ENCODE assay signal across 12 mouse cellular contexts in the genomic region with DNA sequence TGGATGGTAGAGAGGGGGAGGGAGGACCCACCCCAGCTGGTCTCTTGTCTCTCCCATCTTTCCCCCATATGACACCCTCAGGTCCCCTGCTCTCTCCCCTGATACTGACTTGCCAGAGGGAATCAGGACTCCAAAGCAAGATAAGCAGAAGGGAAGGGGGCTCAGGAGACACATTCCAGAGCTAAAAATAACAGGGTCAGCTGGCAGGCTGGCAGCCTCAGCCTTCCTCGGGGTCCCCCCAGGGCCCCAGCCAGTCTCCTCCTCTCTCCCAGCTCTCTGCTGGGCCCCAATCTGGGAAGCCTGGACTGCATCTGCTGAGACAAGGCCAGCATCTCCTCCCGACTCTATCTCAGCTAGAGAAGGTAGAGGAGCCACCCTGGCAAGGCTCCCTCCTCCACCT.
DNase-seq lines count a peak whose midpoint lies in the region; ATAC-seq and TF ChIP-seq lines count a peak whose summit lies in the region.
"Had no signal": no experiment of that assay in that cellular context is flagged by ENCODE, and none has a peak within 500 bp of the region (broad histone marks: within the 10 kb centered on the region; RNA-seq: fewer than 3 reads in every experiment).

No protein-coding gene starts in this region.

- no peak for TF ChIP-seq CTCF in gastrocnemius, adult 2 months (IDR thresholded peaks at IDR 0.05)
- TF ChIP-seq CTCF in heart, postnatal 0 days (IDR thresholded peaks at IDR 0.05; ENCODE audit: low read depth) = no peak
- no peak for TF ChIP-seq CTCF in lung, adult 2 months (IDR thresholded peaks at IDR 0.05; ENCODE audit: insufficient read depth, low read length)

- no peak for DNase-seq in gastrocnemius, adult 2 months
- no peak for DNase-seq in gastrocnemius, postnatal 36 days
- DNase-seq in lung, postnatal 14 days = no peak
- DNase-seq in heart, postnatal 0 days (ENCODE audit: low spot score) = peak; percentile 69
- no peak for DNase-seq in lung, adult 2 months
- DNase-seq: embryo, embryonic 11 days; kidney, adult 8-10 months; lung, adult 18-20 months; thymus, postnatal 4 days had no signal

- 19% methylated on average over 2 of the region's 2 CpGs for WGBS in lung, embryonic 16.5 days
- 8% methylated on average over 2 of the region's 2 CpGs for WGBS in heart, postnatal 0 days
- 47% methylated on average over 2 of the region's 2 CpGs for WGBS in lung, adult 2 months

- no peak overlapping the region for H3ac ChIP-seq in myocyte (ENCODE audit: control insufficient read depth, insufficient read length)

- H3K4me3 ChIP-seq in gastrocnemius, adult 2 months = no peak overlapping the region
- no peak overlapping the region for H3K4me3 ChIP-seq in lung, embryonic 16.5 days (ENCODE audit: low read length)
- no peak overlapping the region for H3K4me3 ChIP-seq in heart, postnatal 0 days (ENCODE audit: low read depth, low read length)
- no peak overlapping the region for H3K4me3 ChIP-seq in myocyte
- no peak overlapping the region for H3K4me3 ChIP-seq in lung, adult 2 months (replicated peaks; ENCODE audit: extremely low read depth, low read depth, low read length)

- intact Hi-C loops in gastrocnemius, adult 2 months (cut with DNase I) = no loop called here
- intact Hi-C loops in gastrocnemius, postnatal 36 days (cut with DNase I) = loop anchor here (5.0 kb wide), 1 partner anchor 64 kb away; a partner anchor contains a TSS

- no peak for TF ChIP-seq POLR2A in myocyte (IDR thresholded peaks at IDR 0.05; ENCODE audit: insufficient read length, low read depth)
- TF ChIP-seq POLR2A in lung, adult 2 months (IDR thresholded peaks at IDR 0.05; ENCODE audit: borderline replicate concordance, extremely low read depth, low read depth, low read length) = no peak

- peak; percentile 86 for TF ChIP-seq EP300 in heart, postnatal 0 days (IDR thresholded peaks at IDR 0.05; ENCODE audit: low read depth)

- H3K4me2 ChIP-seq in lung, embryonic 16.5 days (ENCODE audit: low read depth, low read length) = no peak overlapping the region
- peak overlapping the region; percentile 11; the same call in 1 of the 2 replicates for H3K4me2 ChIP-seq in heart, postnatal 0 days (ENCODE audit: low read depth, low read length)
- no peak overlapping the region for H3K4me2 ChIP-seq in myocyte (ENCODE audit: low read depth)

- H3K36me3 ChIP-seq in lung, embryonic 16.5 days (ENCODE audit: control insufficient read depth, insufficient read depth, low read length) = no peaks in the 10 kb centered on the region
- H3K36me3 ChIP-seq in heart, postnatal 0 days (replicated peaks; ENCODE audit: control insufficient read depth, insufficient read depth, low read length) = no peaks in the 10 kb centered on the region
- no peaks in the 10 kb centered on the region for H3K36me3 ChIP-seq in myocyte (ENCODE audit: control insufficient read depth, insufficient read depth)

- H3K27me3 ChIP-seq in lung, embryonic 16.5 days (ENCODE audit: control insufficient read depth, insufficient read depth, low read depth, low read length) = no peaks in the 10 kb centered on the region
- no peaks in the 10 kb centered on the region for H3K27me3 ChIP-seq in heart, postnatal 0 days (ENCODE audit: control insufficient read depth, insufficient read depth, low read length)
- no peaks in the 10 kb centered on the region for H3K27me3 ChIP-seq in myocyte (ENCODE audit: control insufficient read depth, insufficient read depth, insufficient read length)

- H3K9me3 ChIP-seq in lung, embryonic 16.5 days (ENCODE audit: control insufficient read depth, low read length) = no peaks in the 10 kb centered on the region
- H3K9me3 ChIP-seq in heart, postnatal 0 days (replicated peaks; ENCODE audit: control insufficient read depth, low read length) = no peaks in the 10 kb centered on the region

- peak overlapping the region; percentile 0; the same call in 1 of the 2 replicates for H3K9ac ChIP-seq in lung, embryonic 16.5 days (ENCODE audit: low read length)
- H3K9ac ChIP-seq in heart, postnatal 0 days (replicated peaks; ENCODE audit: low read depth, low read length) = no peak overlapping the region

- peak overlapping the region; percentile 91 for H3K27ac ChIP-seq in gastrocnemius, adult 2 months
- 0 out of 2 replicates have a peak overlapping the region, but pooled peaks have one; percentile 65 for H3K27ac ChIP-seq in lung, embryonic 16.5 days (ENCODE audit: low read length)
- peak overlapping the region; percentile 98 for H3K27ac ChIP-seq in heart, postnatal 0 days (ENCODE audit: low read depth)

- peaks cover 4% of the 10 kb centered on the region for H3K79me2 ChIP-seq in myocyte (ENCODE audit: control insufficient read depth, insufficient read depth)

- H3K4me1 ChIP-seq in lung, embryonic 16.5 days (replicated peaks; ENCODE audit: control insufficient read depth, insufficient read depth, low read length) = peaks cover 42% of the 10 kb centered on the region
- peaks cover 44% of the 10 kb centered on the region for H3K4me1 ChIP-seq in heart, postnatal 0 days (ENCODE audit: control insufficient read depth, insufficient read depth)
- H3K4me1 ChIP-seq in lung, adult 2 months (ENCODE audit: control insufficient read depth, insufficient read depth, low read length) = peaks cover 21% of the 10 kb centered on the region

- no peak for ATAC-seq in lung, embryonic 16.5 days (ENCODE audit: low read depth)
- ATAC-seq in heart, postnatal 0 days (ENCODE audit: insufficient read depth, low read depth) = peak; percentile 28
- ATAC-seq in CD4-positive, CD25-positive, alpha-beta regulatory T cell, adult 4 months = no peak

TF ChIP-seq in myocyte, 11 proteins besides CTCF, POLR2A, EP300 and RAD21:
- TF ChIP-seq POLR2AphosphoS2 (IDR thresholded peaks at IDR 0.05; ENCODE audit: insufficient read length, low read depth) = no peak
- TF ChIP-seq TCF3 (IDR thresholded peaks at IDR 0.05; ENCODE audit: insufficient read length, low read depth) = no peak
- no peak for TF ChIP-seq SRF (IDR thresholded peaks at IDR 0.05; ENCODE audit: control insufficient read depth, insufficient read length, low read depth)
- TF ChIP-seq MYOD1 (IDR thresholded peaks at IDR 0.05; ENCODE audit: control insufficient read depth in 1 of 3, insufficient read length in 2 of 3, low read depth in 2 of 3) = peak in 1 of 3 experiments; percentile 19
- peak in 2 of 3 experiments; percentile 18 to 19 for TF ChIP-seq MYOG (IDR thresholded peaks at IDR 0.05; ENCODE audit: control insufficient read depth in 1 of 3, insufficient read depth in 1 of 3, insufficient read length in 2 of 3, low read depth in 2 of 3)
- TF ChIP-seq USF1 (IDR thresholded peaks at IDR 0.05; ENCODE audit: low read depth) = no peak
- TF ChIP-seq MAX (IDR thresholded peaks at IDR 0.05; ENCODE audit: low read depth) = no peak
TF ChIP-seq in myocyte: peak in this region for 2.
